Mouse (Mus musculus) neural tube, embryonic 14.5 days (tissue): ENCODE data around the gene Serinc5. TPM values are rescaled to one million over a fixed set of nuclear protein-coding genes. Genes with fewer than 3 reads are reported as not detected.
A peak's percentile ranks its signal among the peaks of the same experiment; 100 is the strongest.

ENCODE experiments used
- ATAC-seq: fragments of 200-750 bp; cut with Nextera tagmentation; 2 replicates; pipeline ENCODE4 v1.8.0; 2017; ENCODE audit warnings: low read depth, mild to moderate bottlenecking, moderate TSS enrichment, moderate library complexity
- H3K27ac ChIP-seq: fragments of 300-500 bp; sonication (generic); 2 replicates; pipeline ENCODE4 v1.5.1; 2014; ENCODE audit warnings: low read depth, mild to moderate bottlenecking, control low read depth, low read length, moderate library complexity, mixed read lengths
- H3K27me3 ChIP-seq: fragments of 300-500 bp; sonication (generic); 2 replicates; pipeline ENCODE4 v1.6.1; 2014; ENCODE audit warnings: low read length; ENCODE audit not compliant: control insufficient read depth, insufficient read depth
- H3K36me3 ChIP-seq: fragments of 300-500 bp; sonication (generic); 2 replicates; pipeline ENCODE4 v1.6.1; 2014; ENCODE audit warnings: low read length, mixed read lengths; ENCODE audit not compliant: control insufficient read depth, insufficient read depth
- H3K4me1 ChIP-seq: fragments of 300-500 bp; sonication (generic); 2 replicates; pipeline ENCODE4 v1.6.1; 2014; ENCODE audit warnings: low read length; ENCODE audit not compliant: control insufficient read depth, insufficient read depth
- H3K4me2 ChIP-seq: fragments of 300-500 bp; sonication (generic); 2 replicates; pipeline ENCODE4 v1.6.1; 2014; ENCODE audit warnings: mild to moderate bottlenecking, low read depth, low read length, control low read depth
- H3K4me3 ChIP-seq: fragments of 300-500 bp; sonication (generic); 2 replicates; pipeline ENCODE4 v1.5.1; 2014; ENCODE audit warnings: low read depth, low read length, control low read depth, mixed read lengths
- H3K9ac ChIP-seq: fragments of 300-500 bp; sonication (generic); replicated peaks from 2 replicates; pipeline ENCODE4 v1.6.1; 2014; ENCODE audit warnings: low read depth, mild to moderate bottlenecking, control low read depth, low read length, mixed read lengths
- H3K9me3 ChIP-seq: fragments of 300-500 bp; sonication (generic); 2 replicates; pipeline ENCODE4 v1.6.1; 2016; ENCODE audit warnings: low read length; ENCODE audit not compliant: control insufficient read depth
- WGBS: fragments of 180-500 bp; shearing (Covaris S2); extraction: QIAGEN DNeasy Blood & Tissue Kit; methylation state at CpG from one replicate; pipeline ENCODE4 v1.1.7; 2014; 5-methylcytosine and 5-hydroxymethylcytosine counted together
- polyA plus RNA-seq: library from polyadenylated mRNA; unstranded; fragments of >200 nt; fragmentation: Nextera tagmentation; extraction: Ambion mirVana; gene quantifications from 2 replicates; pipeline ENCODE4 v1.2.1, GENCODE M21; 2014

The Serinc5 gene
- polyA plus RNA-seq, 1 experiment from 2014 or later: 16.7 TPM

DNA sequence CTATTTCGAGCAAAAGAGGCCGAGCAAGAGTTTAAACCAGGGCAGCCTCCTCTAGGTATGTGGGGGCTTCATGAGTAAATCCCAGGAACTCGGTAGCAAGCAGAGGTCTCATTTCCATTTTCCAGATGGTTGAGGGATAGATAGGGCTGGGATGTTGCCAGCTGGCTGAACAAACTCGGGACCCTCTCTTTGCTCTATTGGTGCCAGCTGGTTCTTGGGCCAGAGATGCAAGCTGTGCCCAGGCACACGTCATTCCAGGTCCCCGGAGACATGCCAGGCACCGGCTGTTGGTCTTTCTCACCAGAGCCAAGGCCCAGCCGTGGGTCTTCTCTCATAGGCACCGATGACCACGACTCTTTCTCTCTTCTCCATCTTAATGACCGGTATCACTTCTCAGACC, 122.8 kb downstream of the Serinc5 start:
- peak overlapping the region; percentile 64 for H3K27ac ChIP-seq
- H3K27me3 ChIP-seq: no peaks in the 10 kb centered on the region
- H3K9ac ChIP-seq: no peak overlapping the region
- H3K4me2 ChIP-seq: no peak overlapping the region
- H3K4me3 ChIP-seq: no peak overlapping the region
- H3K9me3 ChIP-seq: no peaks in the 10 kb centered on the region
- no peaks in the 10 kb centered on the region for H3K4me1 ChIP-seq
- ATAC-seq: peak; percentile 60
- H3K36me3 ChIP-seq: no peaks in the 10 kb centered on the region
- WGBS: 46% methylated on average over 11 of the region's 11 CpGs

DNA sequence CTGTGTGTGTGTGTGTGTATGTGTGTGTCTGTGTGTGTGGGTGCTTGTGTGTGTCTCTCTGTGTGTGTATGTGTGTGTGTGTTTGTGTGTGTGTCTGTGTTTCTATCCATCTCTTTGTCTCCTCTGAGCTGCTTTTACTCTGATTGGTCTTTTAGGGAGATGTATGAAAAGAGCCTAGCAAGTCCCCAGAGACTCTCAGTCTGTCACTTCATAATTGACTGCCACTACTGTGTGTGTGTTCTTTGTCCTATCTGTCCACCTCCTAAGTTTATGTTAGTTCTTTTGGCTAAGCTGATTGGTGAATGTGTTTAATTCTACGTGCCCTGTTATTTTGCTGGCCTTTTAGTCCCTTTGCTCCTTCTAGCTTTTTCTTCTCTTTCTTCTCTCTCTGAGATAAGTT, 124.8 kb downstream of the Serinc5 start:
- Histone ChIP-seq H3K9me3 (no peaks in the 10 kb centered on the region), H3K4me1 (no peaks in the 10 kb centered on the region), H3K36me3 (no peaks in the 10 kb centered on the region), H3K27ac (no peak overlapping the region), H3K9ac (no peak overlapping the region), H3K27me3 (no peaks in the 10 kb centered on the region), H3K4me3 (no peak overlapping the region), H3K4me2 (no peak overlapping the region)
- WGBS: 20% methylated on average over 1 of the region's 1 CpGs
- ATAC-seq: no peak

DNA sequence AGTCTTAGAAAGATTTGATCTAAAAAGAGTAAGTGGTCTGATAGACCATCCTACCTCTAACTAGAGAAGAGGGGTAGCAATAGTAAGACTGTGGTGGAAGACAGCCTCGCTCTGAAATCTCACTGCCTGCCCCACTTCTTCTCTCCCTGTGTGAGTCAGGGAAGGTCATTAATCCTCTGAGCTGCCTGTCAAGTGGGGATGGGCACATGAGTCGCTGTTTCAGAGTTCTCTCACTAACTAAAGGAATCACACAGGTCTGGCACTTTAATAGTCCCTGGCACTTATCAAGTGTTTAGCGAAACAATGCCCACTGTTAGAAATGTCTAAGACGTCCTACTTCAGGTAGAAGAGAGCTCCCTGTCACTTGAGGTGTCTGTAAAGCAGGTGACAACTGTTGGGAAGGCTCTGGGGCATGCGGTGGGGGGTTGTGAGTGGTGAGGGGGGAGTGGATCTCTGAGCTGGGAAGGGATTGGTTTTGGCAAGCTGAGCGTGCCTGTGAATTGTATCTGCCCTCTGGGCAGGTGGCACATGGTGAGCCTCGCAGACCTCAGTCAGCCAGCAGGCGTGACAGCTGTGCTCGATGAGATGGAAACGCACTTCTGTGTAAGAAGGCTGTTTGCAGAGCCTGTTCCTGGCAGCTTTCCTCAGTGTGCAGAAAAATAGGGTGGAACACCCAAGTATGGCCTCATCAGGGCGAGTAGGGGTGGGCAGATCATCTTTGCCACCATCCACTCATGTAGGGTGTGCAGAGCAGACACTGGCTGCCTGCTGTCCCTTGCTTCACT, 125.8 kb downstream of the Serinc5 start:
- peak; percentile 61 for ATAC-seq
- H3K4me3 ChIP-seq: no peak overlapping the region
- no peak overlapping the region for H3K4me2 ChIP-seq
- no peaks in the 10 kb centered on the region for H3K4me1 ChIP-seq
- 0 out of 2 replicates have a peak overlapping the region, but pooled peaks have one; percentile 8 for H3K27ac ChIP-seq
- H3K9me3 ChIP-seq: no peaks in the 10 kb centered on the region
- WGBS: 21% methylated on average over 11 of the region's 11 CpGs
- no peaks in the 10 kb centered on the region for H3K27me3 ChIP-seq
- H3K36me3 ChIP-seq: no peaks in the 10 kb centered on the region
- H3K9ac ChIP-seq: no peak overlapping the region

DNA sequence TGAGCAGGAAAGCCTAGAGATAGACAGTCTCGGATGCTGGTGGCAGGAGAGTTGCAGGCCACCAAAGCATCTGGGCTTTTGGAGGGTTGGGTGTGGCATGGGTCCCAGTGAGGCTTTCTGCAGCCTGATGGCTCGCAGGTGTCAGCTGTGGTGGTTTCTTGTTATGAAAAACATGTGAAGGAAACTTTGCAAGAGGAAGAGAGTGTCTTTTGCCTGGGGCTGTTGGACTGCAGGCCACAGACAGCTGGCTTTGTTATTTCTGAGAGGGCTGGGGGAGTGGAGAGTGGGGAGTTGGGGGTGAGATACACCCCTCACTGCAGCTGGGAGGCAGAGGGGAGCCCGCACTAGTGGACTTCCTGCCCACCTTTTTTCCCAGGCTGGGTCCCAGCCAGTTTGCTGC, 127.9 kb downstream of the Serinc5 start:
- no peaks in the 10 kb centered on the region for H3K27me3 ChIP-seq
- no peaks in the 10 kb centered on the region for H3K4me1 ChIP-seq
- no peak overlapping the region for H3K27ac ChIP-seq
- 82% methylated on average over 3 of the region's 3 CpGs for WGBS
- H3K36me3 ChIP-seq: no peaks in the 10 kb centered on the region
- no peak overlapping the region for H3K4me3 ChIP-seq
- H3K9ac ChIP-seq: no peak overlapping the region
- no peak overlapping the region for H3K4me2 ChIP-seq
- no peaks in the 10 kb centered on the region for H3K9me3 ChIP-seq
- ATAC-seq: no peak

DNA sequence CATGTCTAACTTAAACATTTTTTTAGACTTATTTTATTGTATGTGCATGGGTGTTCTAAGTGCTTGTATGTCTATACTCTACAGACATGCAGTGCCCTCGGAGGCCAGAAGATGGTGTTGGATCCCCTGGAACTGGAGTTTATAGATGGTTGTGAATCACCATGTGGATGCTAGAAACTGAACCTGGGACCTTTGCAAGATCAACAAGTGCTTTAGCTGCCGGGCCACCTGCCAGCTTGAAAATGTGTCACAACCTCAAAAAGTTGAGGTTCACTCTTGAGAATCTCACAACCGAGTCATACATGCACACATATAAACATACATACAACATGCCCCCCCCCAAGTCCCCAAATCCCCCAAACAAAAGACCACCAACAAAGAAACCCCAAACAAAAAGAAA, 129.0 kb downstream of the Serinc5 start:
- Histone ChIP-seq H3K9me3 (no peaks in the 10 kb centered on the region), H3K36me3 (no peaks in the 10 kb centered on the region), H3K4me1 (no peaks in the 10 kb centered on the region), H3K27ac (no peak overlapping the region), H3K27me3 (no peaks in the 10 kb centered on the region), H3K4me3 (no peak overlapping the region), H3K4me2 (no peak overlapping the region), H3K9ac (no peak overlapping the region)
- 95% methylated on average over 3 of the region's 3 CpGs for WGBS
- no peak for ATAC-seq

DNA sequence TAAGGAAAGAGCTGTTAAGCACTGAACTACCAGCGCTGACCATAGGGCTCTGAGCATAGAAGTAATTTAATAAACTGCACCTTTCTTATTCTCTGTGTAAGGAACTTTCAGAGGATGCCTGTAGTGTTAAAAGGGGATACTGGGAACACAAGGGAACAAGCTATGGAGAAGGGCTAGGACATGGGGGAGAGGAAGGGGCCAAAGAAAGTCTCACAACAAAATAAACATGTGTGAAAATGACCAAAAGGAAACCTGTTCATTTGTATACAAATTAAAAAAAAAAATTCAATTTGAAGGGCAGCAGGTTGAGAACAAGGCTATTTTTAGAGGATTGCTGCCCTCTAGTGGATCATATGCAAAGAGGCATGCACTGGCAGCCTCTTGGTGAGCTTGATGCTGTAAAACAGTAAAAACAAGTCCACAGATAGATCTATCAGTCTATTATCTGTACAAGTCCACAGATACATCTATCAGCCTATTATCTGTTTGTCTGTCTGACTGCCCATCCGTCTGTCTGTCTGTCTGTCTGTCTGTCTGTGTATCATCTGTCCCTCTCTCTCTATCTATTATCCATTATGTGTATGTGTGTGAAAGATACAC, 129.9 kb downstream of the Serinc5 start:
- Histone ChIP-seq H3K27me3 (no peaks in the 10 kb centered on the region), H3K4me2 (no peak overlapping the region), H3K36me3 (no peaks in the 10 kb centered on the region), H3K9ac (no peak overlapping the region), H3K9me3 (no peaks in the 10 kb centered on the region), H3K27ac (no peak overlapping the region), H3K4me3 (no peak overlapping the region), H3K4me1 (no peaks in the 10 kb centered on the region)
- peak; percentile 63; the same call in 1 of the 2 replicates for ATAC-seq
- 7% methylated on average over 2 of the region's 2 CpGs for WGBS

DNA sequence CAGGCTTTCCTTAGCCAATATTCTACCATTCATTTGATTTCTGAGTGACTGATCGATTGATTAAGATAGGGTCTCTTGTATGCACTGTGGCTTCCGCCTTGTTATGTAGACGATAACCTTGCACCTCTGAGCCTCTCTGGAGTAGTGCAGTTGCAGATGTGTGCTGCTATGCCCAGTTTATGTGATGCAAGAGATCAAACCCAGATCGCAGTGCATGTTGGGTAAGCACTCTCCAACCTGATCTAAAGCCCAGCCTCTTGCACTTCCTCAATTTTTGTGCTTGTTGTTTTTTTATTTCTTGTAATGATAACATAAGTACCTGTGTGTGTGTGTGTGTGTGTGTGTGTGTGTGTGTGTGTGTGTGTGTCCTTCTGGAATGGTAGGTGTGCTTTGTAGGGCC, 132.0 kb downstream of the Serinc5 start:
- no peak overlapping the region for H3K27ac ChIP-seq
- no peaks in the 10 kb centered on the region for H3K9me3 ChIP-seq
- ATAC-seq: no peak
- no peak overlapping the region for H3K4me2 ChIP-seq
- no peak overlapping the region for H3K4me3 ChIP-seq
- no peaks in the 10 kb centered on the region for H3K4me1 ChIP-seq
- H3K27me3 ChIP-seq: no peaks in the 10 kb centered on the region
- WGBS: 93% methylated on average over 4 of the region's 4 CpGs
- no peaks in the 10 kb centered on the region for H3K36me3 ChIP-seq
- H3K9ac ChIP-seq: no peak overlapping the region

DNA sequence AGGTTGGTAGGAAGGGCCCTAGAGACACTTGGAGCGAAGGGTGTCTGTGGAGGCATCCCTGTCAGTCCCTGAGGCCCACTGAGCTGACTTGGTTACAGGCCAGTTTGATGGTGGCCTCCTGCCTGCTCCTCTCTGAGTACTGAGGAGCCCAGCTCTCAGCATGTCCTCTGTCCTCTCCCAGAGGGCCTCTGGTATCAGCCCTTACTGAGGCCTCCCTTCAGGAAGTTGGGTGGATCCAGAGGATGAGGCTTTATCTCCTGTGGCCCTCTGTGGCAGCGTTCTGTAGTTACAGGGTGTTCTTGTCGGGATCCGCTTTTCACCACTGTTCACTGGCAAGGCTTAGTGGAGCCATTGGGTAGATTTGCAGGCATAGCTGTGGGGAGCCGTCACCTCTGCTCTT, 132.4 kb downstream of the Serinc5 start:
- Histone ChIP-seq H3K4me3 (no peak overlapping the region), H3K9me3 (no peaks in the 10 kb centered on the region), H3K4me1 (no peaks in the 10 kb centered on the region), H3K4me2 (no peak overlapping the region), H3K9ac (no peak overlapping the region), H3K27ac (no peak overlapping the region), H3K27me3 (no peaks in the 10 kb centered on the region), H3K36me3 (no peaks in the 10 kb centered on the region)
- WGBS: 89% methylated on average over 5 of the region's 5 CpGs
- no peak for ATAC-seq

DNA sequence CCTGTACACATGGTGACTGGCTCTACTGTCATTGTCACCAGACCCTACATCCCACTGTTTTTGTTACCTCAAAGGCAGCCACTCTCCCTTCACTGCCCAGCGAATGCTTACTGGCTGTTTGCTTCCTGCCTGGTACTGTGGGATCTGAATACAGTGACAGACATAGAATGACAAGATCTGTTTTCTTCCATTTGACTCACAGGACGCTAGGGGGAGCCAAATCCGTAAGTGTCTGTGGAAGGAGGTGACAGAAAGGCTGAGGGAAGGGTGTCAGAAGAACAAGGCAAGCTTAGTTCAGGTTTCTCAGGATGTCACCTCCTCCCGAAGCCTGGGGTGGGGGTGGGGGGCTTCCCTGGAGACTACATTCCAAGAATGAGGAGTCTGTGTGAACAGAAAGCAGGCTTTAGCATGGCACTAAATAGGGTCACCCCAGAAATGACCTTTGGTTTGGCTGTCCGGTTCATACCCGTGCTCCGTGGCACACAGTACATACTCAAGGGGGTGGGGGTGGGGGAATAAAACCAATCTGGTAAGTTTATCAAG, 140.2 kb downstream of the Serinc5 start:
- Histone ChIP-seq H3K9ac (no peak overlapping the region), H3K36me3 (no peaks in the 10 kb centered on the region), H3K4me2 (peak overlapping the region; percentile 26; the same call in 1 of the 2 replicates), H3K4me3 (no peak overlapping the region), H3K27me3 (no peaks in the 10 kb centered on the region), H3K9me3 (no peaks in the 10 kb centered on the region), H3K4me1 (no peaks in the 10 kb centered on the region), H3K27ac (no peak overlapping the region)
- ATAC-seq: peak; percentile 77
- WGBS: 19% methylated on average over 7 of the region's 7 CpGs
